Mouse (Mus musculus) midbrain, postnatal 0 days (tissue): ENCODE results near the gene Dtx2. TPM values are rescaled to one million over a fixed set of nuclear protein-coding genes. Genes with fewer than 3 reads are reported as not detected.

Source experiments
- ATAC-seq: fragments of 200-750 bp; cut with Nextera tagmentation; 2 replicates; pipeline ENCODE4 v1.8.0; 2017; ENCODE audit warnings: moderate number of reproducible peaks, mild to moderate bottlenecking, moderate TSS enrichment, moderate library complexity; ENCODE audit not compliant: low FRiP score
- DNase-seq: peaks from one replicate; pipeline ENCODE4 v3.0.0-alpha.2; 2015; ENCODE audit warnings: low spot score
- H3K27ac ChIP-seq: fragments of 300-500 bp; sonication (generic); 2 replicates; pipeline ENCODE4 v1.5.1; 2014; ENCODE audit warnings: low read depth, mild to moderate bottlenecking, low read length, mixed read lengths
- H3K27me3 ChIP-seq: fragments of 300-500 bp; sonication (generic); 2 replicates; pipeline ENCODE4 v1.6.1; 2014; ENCODE audit warnings: low read length, control low read depth, mixed read lengths; ENCODE audit not compliant: insufficient read depth
- H3K36me3 ChIP-seq: fragments of 300-500 bp; sonication (generic); 2 replicates; pipeline ENCODE4 v1.6.1; 2014; ENCODE audit warnings: low read length, control low read depth, mixed read lengths; ENCODE audit not compliant: insufficient read depth
- H3K4me1 ChIP-seq: fragments of 300-500 bp; sonication (generic); 2 replicates; pipeline ENCODE4 v1.6.1; 2014; ENCODE audit warnings: mild to moderate bottlenecking, control low read depth, antibody characterized with exemption, low read length, mixed read lengths; ENCODE audit not compliant: insufficient read depth
- H3K4me2 ChIP-seq: fragments of 300-500 bp; sonication (generic); 2 replicates; pipeline ENCODE4 v1.6.1; 2014; ENCODE audit warnings: low read depth, mild to moderate bottlenecking, low read length, mixed read lengths; ENCODE audit not compliant: poor library complexity, severe bottlenecking
- H3K4me3 ChIP-seq: fragments of 300-500 bp; sonication (generic); 2 replicates; pipeline ENCODE4 v1.5.1; 2014; ENCODE audit warnings: low read depth, mild to moderate bottlenecking, low read length, moderate library complexity
- H3K9ac ChIP-seq: fragments of 300-500 bp; sonication (generic); replicated peaks from 2 replicates; pipeline ENCODE4 v1.6.1; 2014; ENCODE audit warnings: mild to moderate bottlenecking, low read length, moderate library complexity, mixed read lengths; ENCODE audit not compliant: poor library complexity, severe bottlenecking
- H3K9me3 ChIP-seq: fragments of 300-500 bp; sonication (generic); 2 replicates; pipeline ENCODE4 v1.6.1; 2016; ENCODE audit warnings: low read length, control low read depth
- CTCF ChIP-seq: IDR thresholded peaks from 2 replicates; pipeline ENCODE4 v1.5.1; 2016; ENCODE audit warnings: antibody characterized with exemption, mild to moderate bottlenecking
- WGBS: fragments of 180-500 bp; shearing (Covaris S2); extraction: QIAGEN DNeasy Blood & Tissue Kit; methylation state at CpG from one replicate; pipeline ENCODE4 v1.1.7; 2014; 5-methylcytosine and 5-hydroxymethylcytosine counted together
- polyA plus RNA-seq: library from polyadenylated mRNA; unstranded; fragments of >200 nt; fragmentation: Nextera tagmentation; extraction: Ambion mirVana; gene quantifications from 2 replicates; pipeline ENCODE4 v1.2.1, GENCODE M21; 2015
- total RNA-seq: library from RNA; depleted of rRNA; stranded (reverse); fragments of >200 nt; gene quantifications from 2 replicates; pipeline ENCODE4 v1.2.3, GENCODE M21; 2014

Gene Dtx2
- total and polyA plus RNA-seq, 2 experiments from 2014 or later: 20.1 to 25.4 TPM

GRCm38 (mm10) chr5:136019907-136020306 is 25.3 kb downstream of the Dtx2 start:
- no peak for DNase-seq
- Histone ChIP-seq H3K4me2 (no peak overlapping the region), H3K4me3 (no peak overlapping the region), H3K4me1 (no peaks in the 10 kb centered on the region), H3K27me3 (no peaks in the 10 kb centered on the region), H3K9ac (no peak overlapping the region), H3K27ac (no peak overlapping the region), H3K36me3 (peaks cover 13% of the 10 kb centered on the region), H3K9me3 (no peaks in the 10 kb centered on the region)
- WGBS: 28% methylated on average over 1 of the region's 1 CpGs
- TF ChIP-seq CTCF: no peak
- no peak for ATAC-seq

GRCm38 (mm10) chr5:136025712-136026111 is 31.1 kb downstream of the Dtx2 start:
- Histone ChIP-seq H3K9ac (no peak overlapping the region), H3K27ac (no peak overlapping the region), H3K4me1 (no peaks in the 10 kb centered on the region), H3K36me3 (peaks cover 55% of the 10 kb centered on the region), H3K4me3 (no peak overlapping the region), H3K9me3 (no peaks in the 10 kb centered on the region), H3K27me3 (no peaks in the 10 kb centered on the region), H3K4me2 (no peak overlapping the region)
- DNase-seq (no peak), ATAC-seq (no peak)
- no peak for TF ChIP-seq CTCF
- 86% methylated on average over 3 of the region's 3 CpGs for WGBS

- peaks cover 62% of the 10 kb centered on the region for H3K36me3 ChIP-seq
- no peaks in the 10 kb centered on the region for H3K27me3 ChIP-seq
- no peak overlapping the region for H3K27ac ChIP-seq
- H3K9me3 ChIP-seq: no peaks in the 10 kb centered on the region
- no peak overlapping the region for H3K4me3 ChIP-seq
- WGBS: 76% methylated on average over 9 of the region's 9 CpGs
- no peak for DNase-seq
- TF ChIP-seq CTCF: no peak
- no peak overlapping the region for H3K9ac ChIP-seq
- H3K4me2 ChIP-seq: no peak overlapping the region
- H3K4me1 ChIP-seq: no peaks in the 10 kb centered on the region
- ATAC-seq: no peak
These were observed 32.3 kb downstream of the Dtx2 start for GRCm38 (mm10) chr5:136026859-136027258.

- ATAC-seq (no peak), DNase-seq (no peak)
- no peak overlapping the region for H3K4me2 ChIP-seq
- H3K4me1 ChIP-seq: no peaks in the 10 kb centered on the region
- no peak overlapping the region for H3K9ac ChIP-seq
- H3K36me3 ChIP-seq: peaks cover 69% of the 10 kb centered on the region
- H3K27ac ChIP-seq: no peak overlapping the region
- no peak overlapping the region for H3K4me3 ChIP-seq
- no peaks in the 10 kb centered on the region for H3K9me3 ChIP-seq
- 79% methylated on average over 11 of the region's 11 CpGs for WGBS
- no peaks in the 10 kb centered on the region for H3K27me3 ChIP-seq
- TF ChIP-seq CTCF: peak; percentile 19; the same call in 1 of the 2 replicates
These were observed 33.2 kb downstream of the Dtx2 start for GRCm38 (mm10) chr5:136027612-136028311.

GRCm38 (mm10) chr5:136034868-136035267 is 40.3 kb downstream of the Dtx2 start:
- Histone ChIP-seq H3K4me2 (no peak overlapping the region), H3K4me3 (no peak overlapping the region), H3K9me3 (no peaks in the 10 kb centered on the region), H3K4me1 (no peaks in the 10 kb centered on the region), H3K27me3 (no peaks in the 10 kb centered on the region), H3K27ac (no peak overlapping the region), H3K9ac (no peak overlapping the region), H3K36me3 (peaks cover 28% of the 10 kb centered on the region)
- 91% methylated on average over 4 of the region's 4 CpGs for WGBS
- no peak for TF ChIP-seq CTCF
- DNase-seq (no peak), ATAC-seq (no peak)

- WGBS: 91% methylated on average over 1 of the region's 1 CpGs
- DNase-seq (no peak), ATAC-seq (no peak)
- Histone ChIP-seq H3K4me3 (no peak overlapping the region), H3K4me1 (no peaks in the 10 kb centered on the region), H3K27me3 (no peaks in the 10 kb centered on the region), H3K9me3 (no peaks in the 10 kb centered on the region), H3K4me2 (no peak overlapping the region), H3K27ac (no peak overlapping the region), H3K36me3 (peaks cover 23% of the 10 kb centered on the region), H3K9ac (no peak overlapping the region)
- TF ChIP-seq CTCF: no peak
These were observed 40.7 kb downstream of the Dtx2 start for GRCm38 (mm10) chr5:136035285-136035684.
